Mouse (Mus musculus): ENCODE results near the gene Frmd8.

Frmd8 gene

DNA sequence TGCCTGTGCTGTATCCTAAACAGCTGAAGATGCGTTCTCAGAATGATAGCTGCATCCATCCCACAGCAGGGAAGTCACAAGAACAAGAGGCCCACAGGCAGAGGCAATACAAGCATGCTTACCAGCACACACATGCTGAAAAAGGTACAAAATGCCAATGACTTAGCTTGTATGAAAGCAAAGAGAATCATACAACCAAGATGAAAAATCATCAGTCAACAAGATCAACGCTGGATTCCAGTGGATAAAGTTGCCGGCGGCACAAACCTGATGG lies 36.2 kb downstream of the Frmd8 start:
- no peak for DNase-seq (ENCODE audit: low read depth, low spot score)

DNA sequence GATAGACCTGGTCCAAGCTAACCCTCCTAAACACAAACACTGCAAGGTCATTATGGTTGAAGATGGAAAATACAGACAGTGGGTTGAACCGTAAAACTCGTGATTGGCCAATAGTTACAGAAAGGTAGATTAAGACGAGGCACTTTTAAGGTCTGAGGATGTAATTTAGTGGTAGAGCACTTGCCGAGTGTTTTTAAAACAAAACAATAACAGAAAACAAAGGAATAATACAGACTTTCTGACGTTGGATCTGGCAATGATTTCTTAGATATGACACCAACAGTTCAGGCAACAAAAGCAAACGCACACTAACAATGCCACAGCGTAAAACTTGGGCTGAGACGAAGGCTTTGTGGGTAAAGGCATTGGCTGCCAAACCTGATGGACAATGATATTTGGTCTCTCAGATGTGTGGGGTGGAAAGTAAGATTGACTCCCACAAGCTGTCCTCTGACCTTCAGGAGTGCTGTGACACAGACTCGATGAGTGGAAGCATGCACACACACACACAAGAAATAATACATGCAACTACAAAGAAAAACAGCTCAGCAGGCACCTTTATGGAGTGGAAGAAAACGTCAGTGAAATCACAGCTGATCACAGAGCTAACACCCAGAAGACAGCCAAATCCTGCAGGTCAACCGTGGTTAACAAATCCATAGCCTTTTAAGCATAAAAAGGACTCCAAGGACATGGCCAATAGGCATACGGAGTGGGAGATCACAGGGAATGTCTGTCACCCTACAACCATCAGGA lies 36.8 kb downstream of the Frmd8 start:
- no peak for DNase-seq (ENCODE audit: low read depth, low spot score)

DNA sequence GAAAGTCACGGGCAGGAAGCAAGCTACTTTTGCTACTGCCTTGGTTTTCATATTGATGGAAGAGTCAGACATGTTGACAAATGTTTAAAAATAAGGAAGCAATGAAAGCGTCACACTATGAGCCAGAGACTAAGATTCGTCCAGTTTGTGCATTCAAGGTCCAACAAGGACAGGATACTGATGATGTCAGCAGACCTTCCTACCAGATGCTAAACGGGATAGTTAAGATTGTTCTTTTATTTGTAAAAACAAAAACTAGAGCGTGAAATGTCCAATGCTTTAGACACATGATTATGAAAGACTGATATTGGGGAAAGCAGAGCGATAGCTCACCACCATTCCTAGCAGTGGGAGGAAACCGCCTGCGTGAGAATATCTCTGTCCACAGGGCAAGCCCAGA lies 37.5 kb downstream of the Frmd8 start:
- no peak for DNase-seq (ENCODE audit: low read depth, low spot score)

DNA sequence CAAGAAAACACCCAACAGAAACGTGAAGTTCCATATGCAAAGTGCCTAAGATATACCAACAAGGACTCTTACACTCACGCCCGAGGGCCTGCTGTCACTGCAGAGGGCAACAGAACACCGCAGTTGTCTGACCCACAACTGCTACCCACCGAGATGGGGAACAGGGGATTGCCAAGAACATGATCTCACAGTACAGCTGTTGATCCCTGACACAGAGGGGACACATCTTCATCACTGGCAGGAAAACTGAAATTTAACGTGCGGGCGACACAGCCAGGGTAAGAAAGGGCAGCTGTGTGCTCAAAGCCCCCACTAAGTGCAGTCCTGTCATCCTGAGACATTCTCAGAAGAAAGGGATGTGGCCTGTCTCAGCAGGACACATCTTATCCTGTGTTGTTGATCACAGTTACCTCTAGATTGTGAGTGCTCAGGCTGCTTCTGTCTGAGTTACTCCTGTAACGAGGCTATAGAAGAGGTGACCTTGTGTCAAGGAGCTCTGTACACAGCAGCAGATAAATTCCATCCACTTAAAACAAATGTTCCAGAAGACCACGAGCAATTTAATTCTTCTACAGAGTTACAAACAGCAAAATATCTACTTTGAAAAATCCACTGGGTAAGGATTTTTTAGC lies 38.0 kb downstream of the Frmd8 start:
- no peak for DNase-seq (ENCODE audit: low read depth, low spot score)

DNA sequence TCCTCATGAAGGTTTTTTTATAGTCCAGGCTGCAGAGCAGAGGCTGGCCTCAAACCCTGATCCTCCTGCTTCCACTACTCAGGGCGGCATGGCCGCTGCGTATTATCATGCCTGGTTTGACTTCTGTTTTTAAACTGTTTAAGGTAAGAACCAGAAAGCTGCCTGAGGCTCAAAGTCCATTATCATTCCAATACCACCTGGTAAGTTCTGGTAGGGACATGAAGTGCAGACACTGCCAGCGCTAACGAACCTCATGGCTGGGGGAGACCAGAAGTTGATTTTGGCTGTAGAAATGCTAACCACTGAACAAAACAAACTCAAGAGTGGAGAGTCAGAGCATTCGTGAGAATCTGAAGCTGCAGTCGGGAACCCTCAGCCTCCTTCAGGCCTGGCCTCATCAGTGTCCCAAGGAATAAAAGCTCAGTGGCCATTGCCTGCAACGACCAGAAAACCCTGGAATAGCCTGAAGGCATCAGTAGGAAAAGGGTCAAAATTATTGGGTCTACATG lies 39.1 kb downstream of the Frmd8 start:
- DNase-seq (ENCODE audit: low read depth, low spot score), result no peak

DNA sequence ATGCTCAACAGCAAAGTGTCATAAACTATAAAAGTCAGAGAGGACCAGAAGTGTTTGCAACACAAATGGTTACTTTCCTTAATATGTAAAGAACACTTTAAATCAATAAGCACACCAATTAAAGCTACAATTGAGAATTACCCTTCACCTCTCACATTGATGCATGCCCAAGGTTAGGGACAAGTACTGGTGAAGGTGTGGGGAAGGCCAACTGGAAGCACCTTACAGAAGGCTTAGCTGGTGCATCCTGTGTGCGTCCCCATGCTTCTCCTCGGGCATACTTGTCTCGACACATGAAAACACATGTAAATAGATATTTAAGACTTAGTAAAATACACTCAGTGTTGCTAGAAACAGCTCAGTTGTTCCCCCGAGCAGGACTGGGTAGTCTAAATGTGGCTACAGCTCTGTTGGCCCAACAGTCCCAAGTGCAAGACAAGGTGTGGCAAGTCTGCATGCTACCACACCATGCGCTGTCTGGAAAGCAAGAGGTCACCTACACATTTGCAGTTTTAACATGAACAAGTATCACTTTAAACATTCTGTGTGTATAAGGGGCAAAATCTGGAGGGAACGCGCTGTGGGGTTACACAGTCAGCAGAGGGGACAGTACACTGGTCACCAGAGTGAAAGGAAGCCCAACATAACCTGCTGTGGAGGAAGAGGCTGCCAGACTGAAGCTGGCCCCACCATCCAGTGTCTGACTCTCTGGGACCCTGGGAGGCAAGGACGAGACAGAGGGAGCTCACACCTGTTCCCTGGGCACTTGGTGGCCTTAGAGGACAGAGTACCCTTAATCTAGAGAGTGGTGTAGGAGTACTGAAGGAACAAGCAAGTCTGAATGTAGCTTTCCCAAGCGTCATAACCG lies 39.8 kb downstream of the Frmd8 start:
- no peak for DNase-seq (ENCODE audit: low read depth, low spot score)

DNA sequence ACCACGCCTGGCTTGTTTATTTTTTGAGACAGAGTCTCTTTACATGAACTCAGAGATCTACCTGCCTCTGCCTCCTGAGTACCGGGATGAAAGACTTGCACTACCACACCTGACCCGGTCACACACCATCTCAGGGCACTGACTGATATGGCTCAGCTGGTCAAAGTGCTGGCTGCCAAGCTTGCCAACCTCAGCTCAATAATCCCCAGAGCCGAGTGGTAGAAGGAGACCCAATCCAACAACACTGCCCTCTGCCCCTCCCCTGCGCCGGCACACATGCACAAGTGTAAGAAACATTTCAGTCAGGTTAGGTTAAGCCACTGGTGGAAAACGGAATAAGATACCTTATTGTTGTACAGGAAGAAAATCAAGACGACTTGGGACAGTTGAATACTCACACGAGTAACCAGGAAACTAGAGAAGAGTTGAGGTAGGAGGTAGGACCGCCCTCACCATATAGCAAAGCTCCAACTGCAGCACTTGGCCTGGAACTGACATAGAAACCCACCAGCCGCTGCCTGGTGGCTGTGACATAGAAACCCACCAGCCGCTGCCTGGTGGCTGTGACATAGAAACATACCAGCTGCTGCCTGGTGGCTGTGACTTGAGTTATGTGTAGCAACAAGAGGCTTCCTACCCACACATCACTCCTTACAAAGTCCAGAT lies 40.7 kb downstream of the Frmd8 start:
- no peak for DNase-seq (ENCODE audit: low read depth, low spot score)

DNA sequence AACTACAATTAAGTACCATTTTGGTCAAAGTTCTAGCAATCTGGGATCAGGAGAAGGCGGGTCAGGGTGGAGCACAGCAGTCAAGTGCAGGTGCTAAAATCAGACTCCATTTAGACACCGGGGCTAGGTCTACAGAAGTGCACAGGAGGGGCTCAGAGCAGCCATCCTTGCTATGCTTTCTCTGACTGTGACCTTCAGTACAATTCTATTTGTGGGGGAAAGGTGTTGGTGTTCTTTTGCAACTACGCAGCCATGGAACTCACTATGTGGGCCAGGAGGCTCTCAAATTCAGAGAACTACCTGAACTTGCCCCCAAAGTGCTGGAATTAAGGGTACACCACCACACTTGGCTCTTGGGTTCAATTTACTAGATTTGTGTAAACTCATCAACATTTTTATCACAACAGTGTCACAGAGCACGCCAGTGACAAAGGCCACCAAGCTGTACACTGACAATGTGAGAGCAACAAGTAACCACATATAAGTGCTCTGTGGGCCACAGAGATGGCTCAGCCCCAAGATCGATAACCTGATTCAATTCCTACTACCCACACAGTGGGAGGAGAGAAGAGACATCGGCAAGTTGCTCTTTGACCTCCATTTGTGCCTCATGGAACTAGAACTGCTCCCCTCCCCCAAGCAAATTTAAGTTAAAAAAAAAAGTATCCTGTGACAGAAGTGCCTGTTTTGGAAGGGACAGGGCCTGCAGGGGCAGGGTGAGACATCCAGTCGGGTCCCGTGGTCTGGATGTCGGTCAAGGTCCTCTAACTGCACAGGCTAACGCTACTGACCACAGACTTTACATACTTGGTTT lies 41.6 kb downstream of the Frmd8 start:
- no peak for DNase-seq (ENCODE audit: low read depth, low spot score)

DNA sequence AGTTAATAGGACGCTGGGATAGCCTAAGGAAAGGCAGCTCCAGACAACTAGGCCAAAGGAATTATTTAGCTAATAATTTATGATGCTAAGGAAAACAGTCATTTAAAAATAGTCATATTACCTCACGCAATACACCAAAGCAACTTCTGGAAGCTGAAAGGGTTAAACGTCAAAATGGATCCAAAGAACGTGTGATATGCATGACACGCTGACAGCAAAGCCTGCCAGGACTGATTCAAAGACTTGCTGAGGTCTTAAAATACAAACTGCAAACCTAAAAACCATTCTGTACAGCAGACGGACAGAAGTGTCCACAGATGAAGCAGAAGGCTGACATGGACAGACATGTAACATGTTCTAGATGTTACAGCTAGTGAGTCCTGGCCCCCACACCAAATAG lies 42.7 kb downstream of the Frmd8 start:
- no peak for DNase-seq (ENCODE audit: low read depth, low spot score)

DNA sequence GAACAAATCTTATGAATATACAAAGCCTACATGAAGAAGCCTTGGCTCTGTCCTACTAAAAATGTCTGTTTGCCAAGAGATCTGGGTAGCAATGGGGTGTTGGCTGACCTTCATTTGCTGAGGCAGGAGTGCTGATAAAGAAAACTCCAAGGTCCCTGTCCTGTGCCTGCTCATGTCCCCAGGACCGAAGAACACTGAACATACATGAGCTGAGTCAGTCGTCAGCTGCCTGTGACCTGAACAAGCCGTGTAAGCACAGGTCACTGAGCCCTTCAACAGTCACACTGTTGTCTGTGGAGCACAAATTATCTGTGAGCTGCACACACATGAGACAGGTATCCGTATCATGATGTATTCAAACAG lies 43.1 kb downstream of the Frmd8 start:
- DNase-seq (ENCODE audit: low read depth, low spot score), result no peak

DNA sequence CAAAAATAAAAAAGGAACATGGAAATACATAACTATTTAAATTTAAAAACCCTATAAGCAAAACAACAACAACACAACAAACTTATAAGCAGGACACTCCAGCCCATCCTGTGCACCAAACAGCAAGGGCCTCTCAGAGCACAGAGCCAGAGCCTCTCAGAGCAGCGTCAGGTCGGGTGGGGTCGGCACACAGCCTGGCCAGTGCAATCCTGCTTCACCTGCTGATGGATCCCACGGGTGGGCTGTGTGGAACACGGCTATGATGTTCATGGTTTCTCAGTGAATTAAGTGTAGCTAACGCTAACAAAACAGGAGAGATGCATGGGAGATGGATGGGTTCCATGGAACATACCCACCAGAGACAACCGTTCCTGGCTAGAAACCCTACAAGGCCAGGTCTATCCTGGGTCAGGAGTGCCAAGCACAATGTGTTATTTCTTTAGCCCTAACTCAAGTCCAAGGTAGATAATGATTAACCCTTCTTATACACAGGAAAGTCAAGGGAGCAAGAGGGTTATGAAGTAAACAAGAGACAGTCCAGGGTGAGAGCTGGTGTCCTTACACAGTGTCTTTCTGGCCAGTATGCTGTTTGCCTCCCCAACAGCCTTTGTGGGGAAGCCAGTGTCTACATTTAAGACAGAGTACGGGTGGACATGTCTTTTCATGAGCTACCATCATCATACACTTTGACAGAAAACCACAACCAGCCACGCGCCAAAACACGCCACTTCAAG lies 43.7 kb downstream of the Frmd8 start:
- no peak for DNase-seq (ENCODE audit: low read depth, low spot score)

DNA sequence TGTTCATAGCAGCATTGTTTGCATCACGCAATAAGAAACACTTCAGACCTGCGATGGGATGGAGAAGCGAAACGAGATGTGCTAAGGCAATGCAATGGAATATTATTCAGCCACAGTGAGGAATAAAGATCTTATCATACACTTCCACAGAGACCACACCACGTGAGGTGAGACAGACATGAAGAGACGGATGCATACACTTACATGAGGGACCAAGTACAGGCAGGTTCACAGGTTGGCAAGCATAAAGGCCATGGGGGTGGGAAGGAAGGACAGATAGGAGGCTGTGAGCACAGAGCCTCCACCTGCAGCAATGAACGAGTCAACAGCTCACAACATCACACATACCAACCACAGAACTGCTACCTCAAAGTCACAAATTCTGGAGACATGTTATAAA lies 44.3 kb downstream of the Frmd8 start:
- no peak for DNase-seq (ENCODE audit: low read depth, low spot score)

DNA sequence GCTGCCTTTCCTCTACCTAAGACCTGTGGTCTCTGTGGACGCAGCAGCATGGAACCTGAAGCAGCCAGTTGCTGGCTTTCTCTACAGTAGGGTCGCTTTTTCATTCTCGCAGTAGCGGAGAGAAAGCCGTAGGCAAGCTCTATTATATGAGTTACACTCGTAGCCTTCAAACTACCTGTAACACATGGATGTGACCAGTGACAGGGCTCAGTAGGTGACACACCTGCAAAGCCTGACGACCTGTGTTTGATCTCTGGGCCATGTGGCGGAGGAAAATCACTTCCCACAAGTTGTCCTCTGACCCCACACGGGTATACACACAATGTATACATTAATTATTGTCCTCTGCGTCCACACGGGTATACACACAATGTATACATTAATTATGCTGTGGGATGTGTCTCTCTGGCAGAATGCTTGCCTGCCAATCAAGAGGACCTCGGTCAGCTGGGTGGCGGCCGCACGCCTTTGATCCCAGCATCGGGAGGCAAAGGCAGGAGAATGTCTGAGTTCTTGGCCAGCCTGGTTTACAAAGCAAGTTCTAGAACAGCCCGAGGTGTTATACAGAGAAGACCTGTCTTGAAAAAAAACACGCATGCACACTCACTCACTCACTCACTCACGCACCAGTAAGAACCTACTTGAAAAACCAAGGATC lies 45.0 kb downstream of the Frmd8 start:
- no peak for DNase-seq (ENCODE audit: low read depth, low spot score)

DNA sequence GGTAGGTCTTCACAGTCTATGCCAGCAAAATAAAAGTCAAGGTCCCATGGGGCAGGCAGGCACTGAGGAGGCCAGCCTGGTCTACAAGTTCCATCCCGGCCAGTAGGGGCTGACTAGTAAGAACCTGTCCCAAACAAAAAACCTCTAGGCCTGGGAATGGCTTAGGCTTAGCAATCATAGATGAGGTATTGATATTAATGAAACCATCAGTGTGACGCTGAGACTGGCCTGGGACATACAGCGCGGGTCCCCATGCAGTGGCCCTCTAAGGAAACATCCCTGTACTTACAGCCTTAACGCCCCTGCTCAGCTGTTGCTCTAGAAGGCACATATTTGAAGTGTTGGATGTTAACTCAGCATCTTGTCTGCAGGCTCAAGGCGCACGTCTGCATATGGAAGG lies 46.2 kb downstream of the Frmd8 start:
- no peak for DNase-seq (ENCODE audit: low read depth, low spot score)

DNA sequence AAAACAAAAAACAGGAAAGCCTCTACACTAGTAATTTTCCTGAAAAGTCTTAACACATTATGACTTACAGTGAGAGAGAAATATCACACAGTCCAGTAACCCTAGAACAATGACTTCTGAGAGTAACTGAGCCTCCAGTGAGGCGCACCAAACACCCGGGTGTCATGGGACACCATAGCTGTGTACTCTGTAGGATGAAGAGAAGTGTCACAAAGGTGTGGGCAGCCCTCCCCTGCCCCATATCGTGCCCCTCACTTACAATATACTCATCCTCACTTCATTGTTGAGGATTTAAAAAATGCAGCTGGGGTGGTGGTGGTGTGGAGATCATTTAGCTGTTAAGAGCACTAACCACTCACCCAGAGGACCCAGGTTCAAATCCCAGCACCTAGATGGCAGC lies 46.9 kb downstream of the Frmd8 start:
- DNase-seq (ENCODE audit: low read depth, low spot score), result no peak

DNA sequence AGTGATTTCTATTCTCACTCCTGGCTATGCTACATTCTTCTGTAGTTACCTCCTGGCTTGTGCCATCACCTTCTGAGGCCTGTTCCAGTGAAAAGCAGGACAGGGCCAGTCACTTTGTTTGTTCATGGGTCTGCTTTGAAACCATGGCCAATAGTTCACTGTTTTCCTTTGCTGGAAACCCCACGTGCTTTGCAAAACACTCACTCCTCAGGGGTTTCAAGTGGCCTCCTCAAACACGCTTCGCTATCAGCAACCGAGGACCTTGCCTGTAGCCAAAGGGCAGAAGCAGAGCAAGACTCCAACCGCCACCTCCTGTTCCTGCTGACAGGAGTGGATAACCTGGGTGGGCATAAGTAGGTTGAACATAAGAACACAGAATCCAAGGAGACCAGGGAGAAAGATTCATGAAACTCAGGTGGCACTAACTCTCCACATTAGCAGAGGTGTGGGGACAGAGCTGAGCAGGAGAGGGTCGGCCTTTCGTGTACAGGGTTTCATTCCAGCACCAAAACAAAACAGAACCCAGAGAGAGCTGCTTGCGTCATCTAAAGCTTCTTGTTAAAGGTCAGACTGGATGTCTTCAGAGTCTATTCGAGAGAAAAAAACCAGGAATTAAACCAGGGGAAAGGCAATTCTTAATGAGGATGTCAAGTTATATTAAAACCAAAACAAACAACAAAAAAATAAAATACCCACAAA lies 47.5 kb downstream of the Frmd8 start:
- DNase-seq (ENCODE audit: low read depth, low spot score), result no peak

DNA sequence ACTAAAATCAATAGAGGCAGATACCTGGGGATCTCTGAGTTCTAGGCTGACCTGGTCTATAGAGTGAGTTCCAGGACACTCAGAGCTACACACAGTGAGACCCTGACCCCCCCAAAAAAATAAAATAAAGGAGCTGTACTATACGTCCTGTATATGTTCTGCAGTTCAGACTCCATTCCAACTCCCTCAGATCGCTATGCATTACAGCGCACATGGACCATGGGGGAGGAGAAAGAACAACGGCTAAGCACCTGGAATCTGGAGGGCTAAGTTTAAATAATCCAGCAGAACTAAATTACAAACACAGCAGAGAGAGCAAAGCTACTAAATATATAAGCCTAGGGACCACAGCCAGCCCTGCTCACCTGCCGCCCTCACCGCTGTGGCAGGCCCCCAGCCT lies 48.0 kb downstream of the Frmd8 start:
- DNase-seq (ENCODE audit: low read depth, low spot score), result no peak

DNA sequence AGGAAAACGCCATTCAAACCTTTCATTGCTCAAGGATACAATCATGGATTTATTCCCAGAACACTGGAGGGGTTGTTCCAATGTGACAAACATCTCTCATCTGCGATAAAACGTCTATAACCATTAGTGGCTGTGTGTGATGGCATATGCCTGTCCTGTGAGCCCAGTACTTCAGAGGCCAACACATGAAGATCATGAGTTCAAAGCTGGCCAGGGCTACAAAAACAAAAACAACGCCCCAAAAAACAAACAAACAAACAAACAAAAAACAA lies 48.4 kb downstream of the Frmd8 start:
- DNase-seq (ENCODE audit: low read depth, low spot score), result no peak

DNA sequence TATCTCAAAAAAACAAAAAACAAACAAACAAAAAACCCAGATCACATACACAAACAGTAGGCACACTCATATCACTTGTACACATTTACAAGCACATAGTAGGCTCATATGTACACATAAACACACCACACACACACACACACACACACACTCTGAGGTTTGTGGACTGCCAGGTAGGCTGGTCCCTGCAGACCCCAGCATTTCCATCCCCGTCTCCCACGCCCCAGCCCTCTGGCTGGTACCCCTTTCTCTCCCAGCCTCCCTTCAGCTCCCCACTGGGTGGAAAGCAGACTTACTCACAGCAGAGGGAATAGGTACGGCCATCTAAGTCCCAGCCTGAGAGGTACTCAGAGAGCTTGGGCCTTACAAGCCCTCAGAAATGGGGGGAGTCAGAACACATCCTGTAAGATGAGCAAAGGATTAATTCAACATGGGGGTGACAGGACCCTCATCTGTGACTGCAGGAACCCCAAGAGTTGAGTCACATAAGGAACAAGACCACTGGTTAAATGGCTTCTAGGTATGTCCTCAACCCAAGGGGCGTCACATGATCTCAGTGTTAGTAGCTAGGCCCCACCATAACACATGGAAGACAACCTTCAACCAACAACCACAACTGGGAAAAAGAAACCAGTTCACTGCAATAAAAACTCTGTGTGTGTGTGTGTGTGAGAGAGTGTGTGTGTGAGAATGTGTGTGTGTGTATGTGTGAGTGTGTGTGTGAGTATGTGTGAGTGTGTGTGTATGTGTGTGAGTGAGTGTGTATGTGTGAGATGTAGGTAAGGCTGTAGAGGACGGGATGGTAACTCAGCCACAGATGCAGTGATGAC lies 49.0 kb downstream of the Frmd8 start:
- DNase-seq (ENCODE audit: low read depth, low spot score), result no peak
